Comparison of ENCODE assay signal across 18 mouse cellular contexts in genomic region chrX:71700817-71701469, GRCm38 (mm10). TPM values are rescaled to one million over a fixed set of nuclear protein-coding genes. Genes with fewer than 3 reads are reported as not detected.
A peak's percentile ranks its signal among the peaks of the same experiment; 100 is the strongest.
DNase-seq lines count a peak whose midpoint lies in the region; ATAC-seq lines count a peak whose summit lies in the region.
"Had no signal": no experiment of that assay in that cellular context is flagged by ENCODE, and none has a peak within 500 bp of the region (broad histone marks: within the 10 kb centered on the region; RNA-seq: fewer than 3 reads in every experiment).

No protein-coding gene starts in this region.

- no peak overlapping the region for H3K4me3 ChIP-seq in hindbrain, embryonic 10.5 days
- no peak overlapping the region for H3K4me3 ChIP-seq in hindbrain, embryonic 13.5 days
- H3K4me3 ChIP-seq in forebrain, embryonic 12.5 days (replicated peaks): no peak overlapping the region
- H3K4me3 ChIP-seq in hindbrain, embryonic 16.5 days (ENCODE audit: low read length): no peak overlapping the region
- H3K4me3 ChIP-seq in neural tube, embryonic 13.5 days: no peak overlapping the region
- H3K4me3 ChIP-seq: heart, embryonic 13.5 days; lung, embryonic 15.5 days had no signal

- no peaks in the 10 kb centered on the region for H3K36me3 ChIP-seq in hindbrain, embryonic 10.5 days
- no peaks in the 10 kb centered on the region for H3K36me3 ChIP-seq in hindbrain, embryonic 13.5 days
- H3K36me3 ChIP-seq in forebrain, embryonic 12.5 days (replicated peaks): no peaks in the 10 kb centered on the region
- no peaks in the 10 kb centered on the region for H3K36me3 ChIP-seq in hindbrain, embryonic 16.5 days (ENCODE audit: control insufficient read depth, insufficient read depth, low read length)
- H3K36me3 ChIP-seq in neural tube, embryonic 13.5 days: no peaks in the 10 kb centered on the region
- H3K36me3 ChIP-seq: heart, embryonic 13.5 days; lung, embryonic 15.5 days had no signal

- no peaks in the 10 kb centered on the region for H3K4me1 ChIP-seq in hindbrain, embryonic 10.5 days (replicated peaks)
- H3K4me1 ChIP-seq in hindbrain, embryonic 13.5 days (replicated peaks): no peaks in the 10 kb centered on the region
- H3K4me1 ChIP-seq in forebrain, embryonic 12.5 days: no peaks in the 10 kb centered on the region
- no peaks in the 10 kb centered on the region for H3K4me1 ChIP-seq in hindbrain, embryonic 16.5 days (ENCODE audit: control insufficient read depth, insufficient read depth, low read depth, low read length)
- H3K4me1 ChIP-seq in neural tube, embryonic 13.5 days (replicated peaks): no peaks in the 10 kb centered on the region
- H3K4me1 ChIP-seq: heart, embryonic 13.5 days; lung, embryonic 15.5 days had no signal

- no peak overlapping the region for H3K4me2 ChIP-seq in hindbrain, embryonic 13.5 days
- H3K4me2 ChIP-seq in forebrain, embryonic 12.5 days: no peak overlapping the region
- no peak overlapping the region for H3K4me2 ChIP-seq in hindbrain, embryonic 16.5 days (ENCODE audit: low read length)
- H3K4me2 ChIP-seq in neural tube, embryonic 13.5 days: no peak overlapping the region
- H3K4me2 ChIP-seq: heart, embryonic 13.5 days; lung, embryonic 15.5 days had no signal

- H3K27me3 ChIP-seq in hindbrain, embryonic 10.5 days (ENCODE audit: insufficient read depth, poor library complexity, severe bottlenecking): no peaks in the 10 kb centered on the region; the same call in 1 of the 2 replicates
- H3K27me3 ChIP-seq in hindbrain, embryonic 13.5 days: no peaks in the 10 kb centered on the region
- peaks cover 7% of the 10 kb centered on the region for H3K27me3 ChIP-seq in forebrain, embryonic 12.5 days
- H3K27me3 ChIP-seq in hindbrain, embryonic 16.5 days (replicated peaks; ENCODE audit: control insufficient read depth, insufficient read depth, low read length): no peaks in the 10 kb centered on the region
- H3K27me3 ChIP-seq in neural tube, embryonic 13.5 days: 0 out of 2 replicates have a peak, but pooled peaks cover 3% of the 10 kb centered on the region
- H3K27me3 ChIP-seq: heart, embryonic 13.5 days; lung, embryonic 15.5 days had no signal

- WGBS in hindbrain, embryonic 10.5 days: 20% methylated on average over 6 of the region's 6 CpGs
- WGBS in hindbrain, embryonic 13.5 days: 14% methylated on average over 6 of the region's 6 CpGs
- WGBS in forebrain, embryonic 12.5 days: 16% methylated on average over 6 of the region's 6 CpGs
- WGBS in hindbrain, embryonic 16.5 days: 16% methylated on average over 6 of the region's 6 CpGs
- 23% methylated on average over 6 of the region's 6 CpGs for WGBS in neural tube, embryonic 13.5 days

- ATAC-seq in hindbrain, embryonic 13.5 days (ENCODE audit: low FRiP score): no peak
- peak; percentile 97 for ATAC-seq in forebrain, embryonic 12.5 days (ENCODE audit: low FRiP score)
- ATAC-seq in hindbrain, embryonic 16.5 days: peak; percentile 42
- ATAC-seq in neural tube, embryonic 13.5 days (ENCODE audit: low read depth): peak; percentile 50
- no peak for ATAC-seq in cerebellum, adult (ENCODE audit: insufficient number of reproducible peaks, low FRiP score, low TSS enrichment)
- ATAC-seq: inflammation-experienced regulatory T-cells, adult 6 months had no signal

- no peak overlapping the region for H3K27ac ChIP-seq in hindbrain, embryonic 10.5 days
- no peak overlapping the region for H3K27ac ChIP-seq in hindbrain, embryonic 13.5 days
- H3K27ac ChIP-seq in forebrain, embryonic 12.5 days: 0 out of 2 replicates have a peak overlapping the region, but pooled peaks have one; percentile 8
- no peak overlapping the region for H3K27ac ChIP-seq in hindbrain, embryonic 16.5 days (ENCODE audit: low read depth, low read length)
- H3K27ac ChIP-seq in neural tube, embryonic 13.5 days (replicated peaks): no peak overlapping the region
- H3K27ac ChIP-seq: heart, embryonic 13.5 days; lung, embryonic 15.5 days had no signal

- H3K9me3 ChIP-seq in hindbrain, embryonic 10.5 days: no peaks in the 10 kb centered on the region
- no peaks in the 10 kb centered on the region for H3K9me3 ChIP-seq in hindbrain, embryonic 13.5 days
- H3K9me3 ChIP-seq in forebrain, embryonic 12.5 days: no peaks in the 10 kb centered on the region
- H3K9me3 ChIP-seq in hindbrain, embryonic 16.5 days (ENCODE audit: control insufficient read depth, low read length): no peaks in the 10 kb centered on the region
- no peaks in the 10 kb centered on the region for H3K9me3 ChIP-seq in neural tube, embryonic 13.5 days
- H3K9me3 ChIP-seq: heart, embryonic 13.5 days; lung, embryonic 15.5 days had no signal

- H3K9ac ChIP-seq in hindbrain, embryonic 13.5 days: no peak overlapping the region
- no peak overlapping the region for H3K9ac ChIP-seq in forebrain, embryonic 12.5 days
- no peak overlapping the region for H3K9ac ChIP-seq in hindbrain, embryonic 16.5 days (ENCODE audit: low read depth, low read length)
- no peak overlapping the region for H3K9ac ChIP-seq in neural tube, embryonic 13.5 days
- H3K9ac ChIP-seq: heart, embryonic 13.5 days; lung, embryonic 15.5 days had no signal

- DNase-seq in hindbrain, embryonic 10.5 days (ENCODE audit: low spot score): peak; percentile 2
- no peak for DNase-seq in adrenal gland, adult 18-20 months (ENCODE audit: low spot score in 2 of 2)
- no peak for DNase-seq in thymus, postnatal 36 days
- DNase-seq: adrenal gland, postnatal 36 days; cerebellum, adult 11 months; right cerebral cortex, adult 18-20 months; spleen, adult 18-20 months; thymus, postnatal 4 days had no signal

RNA-seq across cellular contexts. Expression of gene Gpr50, which starts 37.5 kb away (rescaled TPM):
- polyA plus RNA-seq in hindbrain, embryonic 10.5 days (2016; fragmentation: Nextera tagmentation; extraction: Ambion mirVana): 1.4 and 3.0 TPM in 2 replicates
- polyA plus RNA-seq in hindbrain, embryonic 13.5 days (2015; fragmentation: Nextera tagmentation; extraction: Ambion mirVana): 1.7 and 2.6 TPM in 2 replicates
- polyA plus RNA-seq in forebrain, embryonic 12.5 days (2016; fragmentation: Nextera tagmentation; extraction: Ambion mirVana): 5.5 and 6.2 TPM in 2 replicates
- 2.3 and 2.5 TPM in 2 replicates for polyA plus RNA-seq in hindbrain, embryonic 16.5 days (2015; fragmentation: Nextera tagmentation; extraction: Ambion mirVana)
- 0.24 and 1.0 TPM in 2 replicates for polyA plus RNA-seq in neural tube, embryonic 13.5 days (2015; fragmentation: Nextera tagmentation; extraction: Ambion mirVana)
- total RNA-seq in adrenal gland, adult 18-20 months (2021): not detected
- total RNA-seq: adrenal gland, postnatal 36 days; liver, adult 2 months; megakaryocyte, adult 5-6 weeks had no signal
- polyA plus RNA-seq: inflammation-experienced regulatory T-cells, adult 6 months; liver, adult 2 months had no signal

Comparison
In these comparisons a context has a peak if more than half of its experiments do, and no peak if none do; other contexts are left out.
1. ATAC-seq: peak in forebrain, embryonic 12.5 days (single experiment), hindbrain, embryonic 16.5 days (single experiment) and neural tube, embryonic 13.5 days (single experiment); none in hindbrain, embryonic 13.5 days (single experiment) and cerebellum, adult (single experiment).